10 mouse cellular contexts compared by ENCODE assay signal in the genomic region with DNA sequence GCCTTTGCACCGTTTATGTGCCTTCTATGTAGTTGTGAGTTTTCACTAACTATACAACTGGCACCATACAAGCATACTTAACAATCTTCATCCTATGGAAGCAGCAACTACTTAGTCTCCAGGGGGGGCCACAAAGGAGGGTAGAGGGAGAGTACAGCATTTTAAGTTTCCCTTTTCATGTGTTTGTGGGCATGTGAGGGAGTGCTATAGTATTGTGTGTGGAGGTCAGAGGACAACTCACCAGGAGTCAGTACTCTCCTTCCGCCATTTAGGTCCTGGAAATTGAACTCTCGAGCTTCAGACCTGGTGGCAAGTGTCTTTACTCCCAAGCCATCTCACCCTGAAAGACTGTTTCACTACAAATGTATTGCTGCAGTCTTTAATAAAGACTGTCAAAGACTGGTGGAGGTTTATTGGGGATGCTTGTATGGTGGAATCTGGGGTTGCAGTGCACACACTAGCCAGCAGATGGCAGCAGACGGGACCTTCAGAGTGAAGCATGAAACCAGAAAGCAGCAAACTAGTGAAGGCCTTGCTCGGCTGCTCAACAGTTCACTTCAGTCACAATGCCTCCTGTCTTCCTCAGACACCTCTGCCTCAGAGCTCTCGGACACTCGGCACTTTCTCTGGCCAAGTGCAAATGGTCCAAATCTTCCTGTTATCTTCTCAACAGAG. TPM values are rescaled to one million over a fixed set of nuclear protein-coding genes. Genes with fewer than 3 reads are reported as not detected.
A peak's percentile ranks its signal among the peaks of the same experiment; 100 is the strongest.
DNase-seq lines count a peak whose midpoint lies in the region; ATAC-seq and TF ChIP-seq lines count a peak whose summit lies in the region.
"Had no signal": no experiment of that assay in that cellular context is flagged by ENCODE, and none has a peak within 500 bp of the region (broad histone marks: within the 10 kb centered on the region; RNA-seq: fewer than 3 reads in every experiment).

No protein-coding gene starts in this region.

- TF ChIP-seq CTCF in left cerebral cortex, adult 2 months (IDR thresholded peaks at IDR 0.05), result peak; percentile 94

- no peak overlapping the region for H3K4me2 ChIP-seq in intestine, embryonic 14.5 days (ENCODE audit: low read length)
- H3K4me2 ChIP-seq in intestine, embryonic 16.5 days (ENCODE audit: low read depth, low read length), result no peak overlapping the region
- no peak overlapping the region for H3K4me2 ChIP-seq in midbrain, embryonic 14.5 days (ENCODE audit: low read length)
- H3K4me2 ChIP-seq: embryonic facial prominence, embryonic 12.5 days; neural tube, embryonic 12.5 days had no signal

- intact Hi-C loops in left cerebral cortex, adult 2 months (cut with DNase I), result loop anchor here (2.0 to 5.0 kb wide), 2 partner anchors 183 to 760 kb away; no protein-coding TSS in a partner anchor

- H3K4me3 ChIP-seq in intestine, embryonic 14.5 days (ENCODE audit: low read depth, low read length), result no peak overlapping the region
- no peak overlapping the region for H3K4me3 ChIP-seq in intestine, embryonic 16.5 days (ENCODE audit: low read length)
- H3K4me3 ChIP-seq in embryonic facial prominence, embryonic 10.5 days, result no peak overlapping the region
- H3K4me3 ChIP-seq in left cerebral cortex, adult 2 months, result no peak overlapping the region
- H3K4me3 ChIP-seq in midbrain, embryonic 14.5 days (replicated peaks; ENCODE audit: low read depth, low read length), result no peak overlapping the region
- H3K4me3 ChIP-seq: embryonic facial prominence, embryonic 12.5 days; neural tube, embryonic 12.5 days had no signal

- no peak; the same call in 1 of the 2 replicates for ATAC-seq in intestine, embryonic 14.5 days (replicated peaks; ENCODE audit: low FRiP score, low TSS enrichment, low read depth)
- ATAC-seq in intestine, embryonic 16.5 days, result no peak
- no peak for ATAC-seq in midbrain, embryonic 14.5 days (ENCODE audit: low FRiP score, low TSS enrichment)

- no peaks in the 10 kb centered on the region for H3K4me1 ChIP-seq in intestine, embryonic 14.5 days (replicated peaks; ENCODE audit: control insufficient read depth, insufficient read depth, low read length)
- no peaks in the 10 kb centered on the region for H3K4me1 ChIP-seq in intestine, embryonic 16.5 days (ENCODE audit: control insufficient read depth, insufficient read depth, low read length)
- H3K4me1 ChIP-seq in embryonic facial prominence, embryonic 10.5 days, result no peaks in the 10 kb centered on the region
- no peaks in the 10 kb centered on the region for H3K4me1 ChIP-seq in midbrain, embryonic 14.5 days (ENCODE audit: control insufficient read depth, insufficient read depth, low read length)
- H3K4me1 ChIP-seq: embryonic facial prominence, embryonic 12.5 days; neural tube, embryonic 12.5 days had no signal

- H3K36me3 ChIP-seq in intestine, embryonic 14.5 days (ENCODE audit: control insufficient read depth, insufficient read depth, low read length), result no peaks in the 10 kb centered on the region
- H3K36me3 ChIP-seq in intestine, embryonic 16.5 days (ENCODE audit: control insufficient read depth, insufficient read depth, low read length), result no peaks in the 10 kb centered on the region
- H3K36me3 ChIP-seq in embryonic facial prominence, embryonic 10.5 days (replicated peaks), result peaks cover 17% of the 10 kb centered on the region
- H3K36me3 ChIP-seq in midbrain, embryonic 14.5 days (ENCODE audit: control insufficient read depth, insufficient read depth, low read length), result 0 out of 2 replicates have a peak, but pooled peaks cover 10% of the 10 kb centered on the region

- H3K9me3 ChIP-seq in intestine, embryonic 14.5 days (ENCODE audit: control insufficient read depth, low read length), result no peaks in the 10 kb centered on the region
- H3K9me3 ChIP-seq in intestine, embryonic 16.5 days (ENCODE audit: control insufficient read depth, low read length), result no peaks in the 10 kb centered on the region
- no peaks in the 10 kb centered on the region for H3K9me3 ChIP-seq in embryonic facial prominence, embryonic 10.5 days
- H3K9me3 ChIP-seq in midbrain, embryonic 14.5 days (ENCODE audit: control insufficient read depth, low read length), result no peaks in the 10 kb centered on the region
- H3K9me3 ChIP-seq: embryonic facial prominence, embryonic 12.5 days; neural tube, embryonic 12.5 days had no signal

- no peaks in the 10 kb centered on the region for H3K27me3 ChIP-seq in intestine, embryonic 14.5 days (replicated peaks; ENCODE audit: control insufficient read depth, insufficient read depth, low read length)
- H3K27me3 ChIP-seq in intestine, embryonic 16.5 days (replicated peaks; ENCODE audit: control insufficient read depth, insufficient read depth, low read length), result no peaks in the 10 kb centered on the region
- no peaks in the 10 kb centered on the region for H3K27me3 ChIP-seq in embryonic facial prominence, embryonic 10.5 days (replicated peaks; ENCODE audit: low read depth, poor library complexity, severe bottlenecking)
- no peaks in the 10 kb centered on the region for H3K27me3 ChIP-seq in midbrain, embryonic 14.5 days (ENCODE audit: control insufficient read depth, insufficient read depth, low read length)
- H3K27me3 ChIP-seq: embryonic facial prominence, embryonic 12.5 days; neural tube, embryonic 12.5 days had no signal

- peak; percentile 94 for DNase-seq in intestine, embryonic 14.5 days (ENCODE audit: low spot score)
- peak; percentile 80 for DNase-seq in adrenal gland, postnatal 10 days
- peak; percentile 79 for DNase-seq in embryonic facial prominence, embryonic 10.5 days (ENCODE audit: low spot score)
- DNase-seq in heart, postnatal 4 days, result peak; percentile 78
- DNase-seq in left cerebral cortex, adult 2 months (ENCODE audit: extremely low spot score in 1 of 2, low spot score in 2 of 2), result peak; percentile 57 to 75
- DNase-seq in midbrain, embryonic 14.5 days, result peak; percentile 93
- peak; percentile 18 to 52 for DNase-seq in spleen, postnatal 36 days (ENCODE audit: low spot score in 2 of 2)

- no peak overlapping the region for H3K9ac ChIP-seq in intestine, embryonic 14.5 days (ENCODE audit: low read length)
- no peak overlapping the region for H3K9ac ChIP-seq in intestine, embryonic 16.5 days (ENCODE audit: low read depth, low read length)
- H3K9ac ChIP-seq in midbrain, embryonic 14.5 days (replicated peaks; ENCODE audit: low read length), result no peak overlapping the region
- H3K9ac ChIP-seq: embryonic facial prominence, embryonic 12.5 days; neural tube, embryonic 12.5 days had no signal

- H3K27ac ChIP-seq in intestine, embryonic 14.5 days (ENCODE audit: low read depth), result no peak overlapping the region
- no peak overlapping the region for H3K27ac ChIP-seq in intestine, embryonic 16.5 days (ENCODE audit: low read length)
- H3K27ac ChIP-seq in embryonic facial prominence, embryonic 10.5 days (replicated peaks), result no peak overlapping the region
- no peak overlapping the region for H3K27ac ChIP-seq in left cerebral cortex, adult 2 months
- H3K27ac ChIP-seq in midbrain, embryonic 14.5 days (replicated peaks; ENCODE audit: low read depth, low read length), result no peak overlapping the region
- H3K27ac ChIP-seq: embryonic facial prominence, embryonic 12.5 days; neural tube, embryonic 12.5 days had no signal

- WGBS in intestine, embryonic 14.5 days, result 22% methylated on average over 7 of the region's 7 CpGs
- WGBS in intestine, embryonic 16.5 days, result 23% methylated on average over 7 of the region's 7 CpGs
- WGBS in embryonic facial prominence, embryonic 10.5 days, result 25% methylated on average over 7 of the region's 7 CpGs
- WGBS in midbrain, embryonic 14.5 days, result 24% methylated on average over 7 of the region's 7 CpGs

RNA-seq across cellular contexts. Expression of a gene that starts 10.6 kb away (rescaled TPM):
- 346 and 405 TPM in 2 replicates for polyA plus RNA-seq in intestine, embryonic 14.5 days (2014; fragmentation: Nextera tagmentation; extraction: Ambion mirVana)
- polyA plus RNA-seq in intestine, embryonic 16.5 days (2015; fragmentation: Nextera tagmentation; extraction: Ambion mirVana), result 367 and 411 TPM in 2 replicates
- total RNA-seq in adrenal gland, postnatal 10 days (2021), result 100 to 1,000 TPM; 137 to 158 TPM
- 227 and 234 TPM in 2 replicates for polyA plus RNA-seq in embryonic facial prominence, embryonic 10.5 days (2016; fragmentation: Nextera tagmentation; extraction: Ambion mirVana)
- 100 to 1,000 TPM; 119 to 141 TPM for total RNA-seq in heart, postnatal 4 days (2021)
- 10 to 100 TPM; 64.9 to 72.4 TPM for total RNA-seq in left cerebral cortex, adult 2 months (2021)
- polyA plus RNA-seq in midbrain, embryonic 14.5 days (2014; fragmentation: Nextera tagmentation; extraction: Ambion mirVana), result 157 and 179 TPM in 2 replicates

RNA-seq across cellular contexts. Expression of a gene that starts 12.9 kb away (rescaled TPM):
- polyA plus RNA-seq in intestine, embryonic 14.5 days (2014; fragmentation: Nextera tagmentation; extraction: Ambion mirVana), result 9.4 and 9.7 TPM in 2 replicates
- polyA plus RNA-seq in intestine, embryonic 16.5 days (2015; fragmentation: Nextera tagmentation; extraction: Ambion mirVana), result 7.9 and 8.2 TPM in 2 replicates
- total RNA-seq in adrenal gland, postnatal 10 days (2021), result 1 to 10 TPM; 8.9 to 9.6 TPM
- 16.4 and 16.9 TPM in 2 replicates for polyA plus RNA-seq in embryonic facial prominence, embryonic 10.5 days (2016; fragmentation: Nextera tagmentation; extraction: Ambion mirVana)
- 10 to 100 TPM; 21.3 to 23.1 TPM for total RNA-seq in heart, postnatal 4 days (2021)
- total RNA-seq in left cerebral cortex, adult 2 months (2021), result 10 to 100 TPM; 33.1 to 34.8 TPM
- polyA plus RNA-seq in midbrain, embryonic 14.5 days (2014; fragmentation: Nextera tagmentation; extraction: Ambion mirVana), result 10.5 and 11.2 TPM in 2 replicates

Comparison
In these comparisons a context has a peak if more than half of its experiments do, and no peak if none do; other contexts are left out.
1. DNase-seq: peak in every context shown above with its lines; median percentile 94 in intestine, embryonic 14.5 days; 93 in midbrain, embryonic 14.5 days; 80 in adrenal gland, postnatal 10 days; 79 in embryonic facial prominence, embryonic 10.5 days; 78 in heart, postnatal 4 days; 66 in left cerebral cortex, adult 2 months; 35 in spleen, postnatal 36 days.